Mouse (Mus musculus) MEL (cell line): ENCODE measurements around the gene Dchs2. TPM values are rescaled to one million over a fixed set of nuclear protein-coding genes. Genes with fewer than 3 reads are reported as not detected.

Experiments used
- DNase-seq: peaks from one replicate; pipeline ENCODE4 v3.0.0; 2011; ENCODE audit warnings: low read depth, low spot score
- H3K27ac ChIP-seq: 2 replicates; pipeline ENCODE4 v1.5.1; 2012; ENCODE audit warnings: low read depth, mild to moderate bottlenecking, control low read depth, low read length, moderate library complexity; ENCODE audit not compliant: control insufficient read depth
- H3K27me3 ChIP-seq, 2 experiments: fragments of 150-350 bp in 1 of 2; sonication (generic) in 1 of 2; 2 replicates each; pipeline ENCODE4 v1.6.1; 2012; ENCODE audit warnings: low read length in 2 of 2, mild to moderate bottlenecking in 2 of 2, improper control_type of control experiment in 1 of 2, moderate library complexity in 1 of 2; ENCODE audit not compliant: insufficient read depth in 2 of 2, control insufficient read depth in 1 of 2
- H3K36me3 ChIP-seq, 2 experiments: 2 replicates each; pipeline ENCODE4 v1.6.1; 2012 to 2014; ENCODE audit warnings: low read length in 2 of 2, improper control_type of control experiment in 1 of 2, inconsistent platforms in 1 of 2, mild to moderate bottlenecking in 1 of 2; ENCODE audit not compliant: insufficient read depth in 2 of 2, control insufficient read depth in 1 of 2
- H3K4me1 ChIP-seq, 2 experiments: fragments of 150-350 bp in 1 of 2; sonication (generic) in 1 of 2; 2 replicates each; pipeline ENCODE4 v1.6.1; 2012; ENCODE audit warnings: low read length in 2 of 2, improper control_type of control experiment in 1 of 2, mild to moderate bottlenecking in 1 of 2; ENCODE audit not compliant: insufficient read depth in 2 of 2, control insufficient read depth in 1 of 2
- H3K4me3 ChIP-seq, 2 experiments: fragments of 150-350 bp in 1 of 2; sonication (generic) in 1 of 2; 2 replicates each; pipeline ENCODE4 v1.5.1; 2012; ENCODE audit warnings: low read depth in 2 of 2, low read length in 2 of 2, mild to moderate bottlenecking in 2 of 2, moderate library complexity in 2 of 2, control low read depth in 1 of 2, improper control_type of control experiment in 1 of 2; ENCODE audit not compliant: control insufficient read depth in 1 of 2, insufficient read depth in 1 of 2
- H3K79me2 ChIP-seq: 2 replicates; pipeline ENCODE4 v1.6.1; 2012; ENCODE audit warnings: mild to moderate bottlenecking, low read length, moderate library complexity; ENCODE audit not compliant: control insufficient read depth, poor library complexity, insufficient read depth
- H3K9ac ChIP-seq: 2 replicates; pipeline ENCODE4 v1.6.1; 2012; ENCODE audit warnings: low read depth, mild to moderate bottlenecking, control low read depth, low read length, moderate library complexity; ENCODE audit not compliant: control insufficient read depth, poor library complexity, severe bottlenecking
- H3K9me3 ChIP-seq: fragments of 150-350 bp; sonication (generic); replicated peaks from 2 replicates; pipeline ENCODE4 v1.6.1; 2012; ENCODE audit warnings: mild to moderate bottlenecking, low read length, improper control_type of control experiment, moderate library complexity; ENCODE audit not compliant: insufficient read depth
- BHLHE40 ChIP-seq: IDR thresholded peaks from 2 replicates; pipeline ENCODE4 v1.6.1; 2012; ENCODE audit warnings: low read depth, mild to moderate bottlenecking, inconsistent platforms, low read length, improper control_type of control experiment, borderline replicate concordance
- CHD2 ChIP-seq: IDR thresholded peaks from 2 replicates; pipeline ENCODE4 v1.6.1; 2011; ENCODE audit warnings: low read length, improper control_type of control experiment
- CTCF ChIP-seq, 3 experiments: IDR thresholded peaks in 2 of 3; conservative IDR thresholded peaks in 1 of 3; 2 replicates each; pipeline ENCODE4 v1.5.1; 2011 to 2012; ENCODE audit warnings: low read length in 3 of 3, low read depth in 2 of 3, mild to moderate bottlenecking in 2 of 3, improper control_type of control experiment in 1 of 3, inconsistent platforms in 1 of 3, mixed read lengths in 1 of 3, moderate library complexity in 1 of 3; ENCODE audit not compliant: control insufficient read depth in 1 of 3, insufficient read depth in 1 of 3, poor library complexity in 1 of 3, severe bottlenecking in 1 of 3
- ELF1 ChIP-seq: IDR thresholded peaks from 2 replicates; pipeline ENCODE4 v1.6.1; 2014; ENCODE audit warnings: low read depth, mild to moderate bottlenecking, inconsistent platforms, low read length, improper control_type of control experiment, moderate library complexity
- GABPA ChIP-seq: IDR thresholded peaks from 2 replicates; pipeline ENCODE4 v1.6.1; 2012; ENCODE audit warnings: low read depth, mild to moderate bottlenecking, inconsistent platforms, low read length, improper control_type of control experiment, moderate library complexity
- GATA1 ChIP-seq: IDR thresholded peaks from 2 replicates; pipeline ENCODE4 v1.6.1; 2011; ENCODE audit warnings: low read depth, low read length, improper control_type of control experiment
- KAT2A ChIP-seq: conservative IDR thresholded peaks from 2 replicates; pipeline ENCODE4 v1.6.1; 2012; ENCODE audit warnings: low read depth, low read length, improper control_type of control experiment, inconsistent platforms
- MAFK ChIP-seq: IDR thresholded peaks from 2 replicates; pipeline ENCODE4 v1.6.1; 2011; ENCODE audit warnings: low read depth, mild to moderate bottlenecking, low read length, improper control_type of control experiment, borderline replicate concordance
- MAX ChIP-seq: IDR thresholded peaks from 2 replicates; pipeline ENCODE4 v1.6.1; 2011; ENCODE audit warnings: low read length, improper control_type of control experiment
- MAZ ChIP-seq: IDR thresholded peaks from 2 replicates; pipeline ENCODE4 v1.6.1; 2012; ENCODE audit warnings: low read depth, mild to moderate bottlenecking, inconsistent platforms, low read length, improper control_type of control experiment
- MYB ChIP-seq: IDR thresholded peaks from 2 replicates; pipeline ENCODE4 v1.6.1; 2011; ENCODE audit warnings: mild to moderate bottlenecking, low read depth, low read length, improper control_type of control experiment
- MYC ChIP-seq: IDR thresholded peaks from 2 replicates; pipeline ENCODE4 v1.6.1; 2011; ENCODE audit warnings: low read depth, mild to moderate bottlenecking, low read length, improper control_type of control experiment, moderate library complexity
- NELFE ChIP-seq: IDR thresholded peaks from 2 replicates; pipeline ENCODE4 v1.6.1; 2011; ENCODE audit warnings: low read depth, low read length, improper control_type of control experiment
- NRF1 ChIP-seq: IDR thresholded peaks from 2 replicates; pipeline ENCODE4 v1.6.1; 2014; ENCODE audit warnings: low read depth, mild to moderate bottlenecking, inconsistent platforms, low read length, improper control_type of control experiment, moderate library complexity; ENCODE audit not compliant: poor library complexity, insufficient read depth, severe bottlenecking
- POLR2AphosphoS2 ChIP-seq: IDR thresholded peaks from 2 replicates; pipeline ENCODE4 v1.6.1; 2011; ENCODE audit warnings: low read length, improper control_type of control experiment
- POLR2AphosphoS5 ChIP-seq: IDR thresholded peaks from 2 replicates; pipeline ENCODE4 v1.6.1; 2012; ENCODE audit warnings: low read depth, borderline replicate concordance, mild to moderate bottlenecking, inconsistent platforms, low read length, moderate library complexity, mixed read lengths
- RAD21 ChIP-seq: IDR thresholded peaks from 2 replicates; pipeline ENCODE4 v1.6.1; 2011; ENCODE audit warnings: mild to moderate bottlenecking, low read depth, low read length, improper control_type of control experiment
- SIN3A ChIP-seq: IDR thresholded peaks from 2 replicates; pipeline ENCODE4 v1.6.1; 2012; ENCODE audit warnings: low read length, improper control_type of control experiment, inconsistent platforms
- SMC3 ChIP-seq: IDR thresholded peaks from 2 replicates; pipeline ENCODE4 v1.6.1; 2011; ENCODE audit warnings: low read depth, low read length, improper control_type of control experiment
- TAL1 ChIP-seq: IDR thresholded peaks from 2 replicates; pipeline ENCODE4 v1.6.1; 2012; ENCODE audit warnings: mild to moderate bottlenecking, inconsistent platforms, low read length, moderate library complexity, mixed read lengths
- TBP ChIP-seq: IDR thresholded peaks from 2 replicates; pipeline ENCODE4 v1.8.0; 2011; ENCODE audit warnings: low read depth, low read length, improper control_type of control experiment
- TCF12 ChIP-seq: IDR thresholded peaks from 2 replicates; pipeline ENCODE4 v1.6.1; 2014; ENCODE audit warnings: low read depth, mild to moderate bottlenecking, inconsistent platforms, low read length, improper control_type of control experiment, moderate library complexity
- USF1 ChIP-seq: IDR thresholded peaks from 2 replicates; pipeline ENCODE4 v1.6.1; 2014; ENCODE audit warnings: low read depth, mild to moderate bottlenecking, inconsistent platforms, low read length, improper control_type of control experiment, moderate library complexity
- USF2 ChIP-seq, 2 experiments: IDR thresholded peaks; 2 replicates each; pipeline ENCODE4 v1.6.1; 2011 to 2012; ENCODE audit warnings: improper control_type of control experiment in 2 of 2, low read length in 2 of 2, borderline replicate concordance in 1 of 2, inconsistent platforms in 1 of 2, low read depth in 1 of 2, mild to moderate bottlenecking in 1 of 2; ENCODE audit not compliant: insufficient read depth in 1 of 2
- ZC3H11A ChIP-seq: IDR thresholded peaks from 2 replicates; pipeline ENCODE4 v1.6.1; 2012; ENCODE audit warnings: low read depth, mild to moderate bottlenecking, inconsistent platforms, low read length, improper control_type of control experiment
- ZKSCAN1 ChIP-seq: IDR thresholded peaks from 2 replicates; pipeline ENCODE4 v1.6.1; 2012; ENCODE audit warnings: low read depth, mild to moderate bottlenecking, inconsistent platforms, low read length, improper control_type of control experiment, moderate library complexity
- ZMIZ1 ChIP-seq: IDR thresholded peaks from 2 replicates; pipeline ENCODE4 v1.6.1; 2012; ENCODE audit warnings: low read depth, mild to moderate bottlenecking, inconsistent platforms, low read length, improper control_type of control experiment, moderate library complexity
- ZNF384 ChIP-seq: IDR thresholded peaks from 2 replicates; pipeline ENCODE4 v1.6.1; 2012; ENCODE audit warnings: low read depth, mild to moderate bottlenecking, inconsistent platforms, low read length, improper control_type of control experiment
- polyA plus RNA-seq, 2 experiments: library from polyadenylated mRNA; stranded (reverse) in 1 of 2; unstranded in 1 of 2; fragments of >175 nt in 1 of 2; fragments of >200 nt in 1 of 2; gene quantifications; 2 replicates each; pipeline versions ENCODE4 v1.2.1 to v1.2.4; 2012; ENCODE audit warnings: low replicate concordance in 2 of 2, low read depth in 1 of 2; ENCODE audit not compliant: insufficient read length in 2 of 2, insufficient read depth in 1 of 2, missing spikeins in 1 of 2
- total RNA-seq: library from RNA; depleted of rRNA; stranded (reverse); fragments of 300-350 nt; gene quantifications from 2 replicates; pipeline ENCODE4 v1.2.3, GENCODE M21; 2012

Dchs2 gene
- total and polyA plus RNA-seq, 3 experiments = not detected

GRCm38 (mm10) chr3:83191271-83191670 is 63.5 kb downstream of the Dchs2 start:
- H3K9ac ChIP-seq = no peak overlapping the region
- TF ChIP-seq CTCF (IDR thresholded peaks at IDR 0.05 in 2 of 3, conservative IDR thresholded peaks at IDR 0.05 in 1 of 3; ENCODE audit: control insufficient read depth in 1 of 3, insufficient read depth in 1 of 3, low read depth in 2 of 3, low read length in 3 of 3, poor library complexity in 1 of 3, severe bottlenecking in 1 of 3) (no peak), SIN3A (no peak), TBP (no peak), ZC3H11A (no peak), GABPA (no peak), RAD21 (no peak), KAT2A (no peak), NRF1 (no peak), USF1 (no peak), MAZ (no peak), CHD2 (no peak), ZMIZ1 (no peak), POLR2AphosphoS2 (no peak)

DNA sequence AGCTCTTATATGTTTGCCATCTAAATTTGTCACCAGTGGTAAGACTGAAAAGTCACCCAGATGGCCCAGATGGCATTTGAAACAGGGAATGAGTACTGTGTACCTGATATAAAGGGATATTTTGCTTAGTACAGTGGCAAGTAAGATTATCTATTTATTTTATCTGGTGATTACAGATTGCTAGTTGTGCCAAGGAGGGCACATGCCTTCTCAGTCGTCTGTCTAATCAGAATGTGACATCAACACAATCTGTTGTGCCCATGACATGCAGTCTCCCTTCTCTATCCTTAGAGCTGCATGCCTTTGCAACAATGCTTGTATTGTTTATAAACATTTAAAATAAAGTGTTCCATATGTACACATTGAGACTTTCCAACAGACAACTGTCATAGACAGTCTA is 64.7 kb downstream of the Dchs2 start:
- no peaks in the 10 kb centered on the region for H3K79me2 ChIP-seq
- no peak for TF ChIP-seq ZMIZ1
- TF ChIP-seq NELFE = no peak
- TF ChIP-seq ELF1 = no peak
- no peak for TF ChIP-seq GATA1
- TF ChIP-seq BHLHE40 = no peak
- TF ChIP-seq MYC = no peak
- TF ChIP-seq MAZ = no peak
- TF ChIP-seq MYB = no peak
- no peak for TF ChIP-seq MAFK
- no peak for TF ChIP-seq CHD2
- TF ChIP-seq TCF12 = no peak
- no peak for TF ChIP-seq ZKSCAN1
- TF ChIP-seq ZNF384 = no peak
- no peak for TF ChIP-seq TBP
- TF ChIP-seq GABPA = no peak
- TF ChIP-seq SMC3 = no peak
- TF ChIP-seq MAX = no peak
- TF ChIP-seq TAL1 = no peak
- no peak for TF ChIP-seq POLR2AphosphoS5
- no peak for TF ChIP-seq USF2 (IDR thresholded peaks at IDR 0.05; ENCODE audit: borderline replicate concordance in 1 of 2, insufficient read depth in 1 of 2, low read depth in 1 of 2, low read length in 2 of 2)
- DNase-seq = no peak

More at GRCm38 (mm10) chr3:83191271-83191670, 63.5 kb downstream of the Dchs2 start:
- Histone ChIP-seq H3K4me1 (no peaks in the 10 kb centered on the region), H3K36me3 (no peaks in the 10 kb centered on the region), H3K79me2 (no peaks in the 10 kb centered on the region), H3K4me3 (no peak overlapping the region), H3K27ac (no peak overlapping the region), H3K9me3 (no peaks in the 10 kb centered on the region), H3K27me3 (no peaks in the 10 kb centered on the region)
- DNase-seq = no peak

More for the DNA sequence above, 64.7 kb downstream of the Dchs2 start:
- Histone ChIP-seq H3K4me3 (no peak overlapping the region), H3K9ac (no peak overlapping the region), H3K27me3 (no peaks in the 10 kb centered on the region), H3K9me3 (no peaks in the 10 kb centered on the region), H3K4me1 (no peaks in the 10 kb centered on the region), H3K36me3 (no peaks in the 10 kb centered on the region), H3K27ac (no peak overlapping the region)
